Comparison of ENCODE assay signal across 9 mouse cellular contexts in genomic region chr2:91921181-91921789, GRCm38 (mm10). TPM values are rescaled to one million over a fixed set of nuclear protein-coding genes. Genes with fewer than 3 reads are reported as not detected.
DNase-seq lines count a peak whose midpoint lies in the region; ATAC-seq lines count a peak whose summit lies in the region.
"Had no signal": no experiment of that assay in that cellular context is flagged by ENCODE, and none has a peak within 500 bp of the region (broad histone marks: within the 10 kb centered on the region; RNA-seq: fewer than 3 reads in every experiment).

No protein-coding gene starts in this region.

- intact Hi-C loops in heart, postnatal 36 days (cut with DNase I): loop anchor here (10.0 kb wide), 1 partner anchor 316 kb away; no protein-coding TSS in a partner anchor

- no peak overlapping the region for H3K27ac ChIP-seq in embryonic facial prominence, embryonic 13.5 days
- H3K27ac ChIP-seq in limb, embryonic 11.5 days (replicated peaks; ENCODE audit: low read depth, low read length): no peak overlapping the region
- peak overlapping the region; percentile 58 for H3K27ac ChIP-seq in midbrain, embryonic 10.5 days (replicated peaks)
- H3K27ac ChIP-seq in stomach, embryonic 15.5 days: no peak overlapping the region

- ATAC-seq in embryonic facial prominence, embryonic 13.5 days (ENCODE audit: insufficient number of reproducible peaks, insufficient read depth, low FRiP score, low TSS enrichment, low read depth): no peak
- 0 out of 2 replicates have a peak, but pooled peaks have one; percentile 23 for ATAC-seq in limb, embryonic 11.5 days (ENCODE audit: insufficient number of reproducible peaks, low FRiP score, low TSS enrichment, low read depth)
- no peak for ATAC-seq in stomach, embryonic 15.5 days (ENCODE audit: insufficient read depth, low FRiP score, low read depth)

- no peaks in the 10 kb centered on the region for H3K9me3 ChIP-seq in embryonic facial prominence, embryonic 13.5 days
- H3K9me3 ChIP-seq in limb, embryonic 11.5 days (ENCODE audit: control insufficient read depth, low read length): no peaks in the 10 kb centered on the region
- no peaks in the 10 kb centered on the region for H3K9me3 ChIP-seq in midbrain, embryonic 10.5 days (replicated peaks)
- H3K9me3 ChIP-seq in stomach, embryonic 15.5 days: no peaks in the 10 kb centered on the region

- H3K4me1 ChIP-seq in embryonic facial prominence, embryonic 13.5 days: peaks cover 31% of the 10 kb centered on the region
- H3K4me1 ChIP-seq in limb, embryonic 11.5 days (ENCODE audit: control insufficient read depth, insufficient read depth, low read length): peaks cover 12% of the 10 kb centered on the region; the same call in 1 of the 2 replicates
- H3K4me1 ChIP-seq in midbrain, embryonic 10.5 days: peaks cover 38% of the 10 kb centered on the region
- H3K4me1 ChIP-seq in stomach, embryonic 15.5 days: peaks cover 28% of the 10 kb centered on the region

- H3K36me3 ChIP-seq in embryonic facial prominence, embryonic 13.5 days: peaks cover 28% of the 10 kb centered on the region
- H3K36me3 ChIP-seq in limb, embryonic 11.5 days (ENCODE audit: control insufficient read depth, insufficient read depth, low read length): peaks cover 5% of the 10 kb centered on the region; the same call in 1 of the 2 replicates
- peaks cover 30% of the 10 kb centered on the region for H3K36me3 ChIP-seq in midbrain, embryonic 10.5 days
- peaks cover 9% of the 10 kb centered on the region; the same call in 1 of the 2 replicates for H3K36me3 ChIP-seq in stomach, embryonic 15.5 days

- 3% methylated on average over 31 of the region's 31 CpGs for WGBS in embryonic facial prominence, embryonic 13.5 days
- WGBS in limb, embryonic 11.5 days: 4% methylated on average over 31 of the region's 31 CpGs
- WGBS in midbrain, embryonic 10.5 days: 5% methylated on average over 31 of the region's 31 CpGs
- WGBS in stomach, embryonic 15.5 days: 2% methylated on average over 31 of the region's 31 CpGs

- H3K4me2 ChIP-seq in embryonic facial prominence, embryonic 13.5 days: peak overlapping the region; percentile 97
- H3K4me2 ChIP-seq in limb, embryonic 11.5 days (ENCODE audit: low read depth, severe bottlenecking): peak overlapping the region; percentile 71
- peak overlapping the region; percentile 99 for H3K4me2 ChIP-seq in stomach, embryonic 15.5 days

- H3K4me3 ChIP-seq in embryonic facial prominence, embryonic 13.5 days: peak overlapping the region; percentile 60
- H3K4me3 ChIP-seq in limb, embryonic 11.5 days (ENCODE audit: low read depth, low read length): peak overlapping the region; percentile 50
- peak overlapping the region; percentile 67 for H3K4me3 ChIP-seq in midbrain, embryonic 10.5 days
- peak overlapping the region; percentile 60 for H3K4me3 ChIP-seq in stomach, embryonic 15.5 days (replicated peaks)

- peak; percentile 55 for DNase-seq in CD4-positive helper T cell, adult 2 months (ENCODE audit: low read depth, low spot score)
- peak; percentile 47 for DNase-seq in Muller cell, postnatal 12 days (ENCODE audit: inconsistent ontology term)
- peak; percentile 77 to 83 for DNase-seq in heart, postnatal 36 days
- peak; percentile 82 for DNase-seq in limb, embryonic 11.5 days (ENCODE audit: low spot score)
- peak; percentile 58 for DNase-seq in midbrain, embryonic 10.5 days (ENCODE audit: low spot score)
- DNase-seq in layer of hippocampus, adult 8-10 months (ENCODE audit: low spot score in 2 of 2): no peak

- H3K27me3 ChIP-seq in embryonic facial prominence, embryonic 13.5 days: peaks cover 59% of the 10 kb centered on the region
- peaks cover 36% of the 10 kb centered on the region for H3K27me3 ChIP-seq in limb, embryonic 11.5 days (ENCODE audit: control insufficient read depth, insufficient read depth, low read length)
- peaks cover 69% of the 10 kb centered on the region for H3K27me3 ChIP-seq in midbrain, embryonic 10.5 days (ENCODE audit: low read depth, poor library complexity, severe bottlenecking)
- H3K27me3 ChIP-seq in stomach, embryonic 15.5 days (replicated peaks): peaks cover 42% of the 10 kb centered on the region

- peak overlapping the region; percentile 61; the same call in 1 of the 2 replicates for H3K9ac ChIP-seq in embryonic facial prominence, embryonic 13.5 days
- no peak overlapping the region for H3K9ac ChIP-seq in limb, embryonic 11.5 days (ENCODE audit: low read length)
- peak overlapping the region; percentile 19; the same call in 1 of the 2 replicates for H3K9ac ChIP-seq in stomach, embryonic 15.5 days

RNA-seq across cellular contexts. Expression of gene Chrm4, which starts 5.8 kb away (rescaled TPM):
- polyA plus RNA-seq in embryonic facial prominence, embryonic 13.5 days (2015; fragmentation: Nextera tagmentation; extraction: Ambion mirVana): 0.18 and 0.32 TPM in 2 replicates
- total RNA-seq in heart, postnatal 36 days (2021): not detected
- polyA plus RNA-seq in limb, embryonic 11.5 days (2014; fragmentation: Nextera tagmentation; extraction: Ambion mirVana): 0.53 and 0.68 TPM in 2 replicates
- polyA plus RNA-seq in midbrain, embryonic 10.5 days (2016; fragmentation: Nextera tagmentation; extraction: Ambion mirVana): 0.81 and 1.0 TPM in 2 replicates
- polyA plus RNA-seq in stomach, embryonic 15.5 days (2015; fragmentation: Nextera tagmentation; extraction: Ambion mirVana): 0.21 and 0.27 TPM in 2 replicates
- 10 to 100 TPM; 27.0 to 29.9 (median 29.1) TPM for total RNA-seq in layer of hippocampus, adult 8-10 months (2022)

RNA-seq across cellular contexts. Expression of gene Mdk, which starts 10.8 kb away (rescaled TPM):
- polyA plus RNA-seq in embryonic facial prominence, embryonic 13.5 days (2015; fragmentation: Nextera tagmentation; extraction: Ambion mirVana): 1,381 and 1,602 TPM in 2 replicates
- total RNA-seq in heart, postnatal 36 days (2021): 1 to 10 TPM; 2.4 to 3.9 TPM
- 2,345 and 2,452 TPM in 2 replicates for polyA plus RNA-seq in limb, embryonic 11.5 days (2014; fragmentation: Nextera tagmentation; extraction: Ambion mirVana)
- polyA plus RNA-seq in midbrain, embryonic 10.5 days (2016; fragmentation: Nextera tagmentation; extraction: Ambion mirVana): 1,290 and 1,659 TPM in 2 replicates
- 587 and 735 TPM in 2 replicates for polyA plus RNA-seq in stomach, embryonic 15.5 days (2015; fragmentation: Nextera tagmentation; extraction: Ambion mirVana)
- total RNA-seq in layer of hippocampus, adult 8-10 months (2022): 10 to 100 TPM; 21.4 to 27.8 (median 24.1) TPM

RNA-seq across cellular contexts. Expression of gene Gm9821, which starts 24.2 kb away (rescaled TPM):
- polyA plus RNA-seq in embryonic facial prominence, embryonic 13.5 days (2015; fragmentation: Nextera tagmentation; extraction: Ambion mirVana): 0.39 and 0.61 TPM in 2 replicates
- total RNA-seq in heart, postnatal 36 days (2021): not detected
- polyA plus RNA-seq in limb, embryonic 11.5 days (2014; fragmentation: Nextera tagmentation; extraction: Ambion mirVana): 0.32 and 0.48 TPM in 2 replicates
- polyA plus RNA-seq in midbrain, embryonic 10.5 days (2016; fragmentation: Nextera tagmentation; extraction: Ambion mirVana): 0.12 and 0.19 TPM in 2 replicates
- 0.66 and 0.71 TPM in 2 replicates for polyA plus RNA-seq in stomach, embryonic 15.5 days (2015; fragmentation: Nextera tagmentation; extraction: Ambion mirVana)
- total RNA-seq in layer of hippocampus, adult 8-10 months (2022): not detected
- total RNA-seq: gastrocnemius, postnatal 4 days had no signal

RNA-seq across cellular contexts. Expression of gene Dgkz, which starts 54.4 kb away (rescaled TPM):
- 34.2 and 41.9 TPM in 2 replicates for polyA plus RNA-seq in embryonic facial prominence, embryonic 13.5 days (2015; fragmentation: Nextera tagmentation; extraction: Ambion mirVana)
- 10 to 100 TPM; 48.4 to 51.2 TPM for total RNA-seq in heart, postnatal 36 days (2021)
- polyA plus RNA-seq in limb, embryonic 11.5 days (2014; fragmentation: Nextera tagmentation; extraction: Ambion mirVana): 36.9 and 37.6 TPM in 2 replicates
- polyA plus RNA-seq in midbrain, embryonic 10.5 days (2016; fragmentation: Nextera tagmentation; extraction: Ambion mirVana): 28.3 and 35.0 TPM in 2 replicates
- 50.9 and 51.1 TPM in 2 replicates for polyA plus RNA-seq in stomach, embryonic 15.5 days (2015; fragmentation: Nextera tagmentation; extraction: Ambion mirVana)
- total RNA-seq in layer of hippocampus, adult 8-10 months (2022): 100 to 1,000 TPM; 463 to 479 (median 474) TPM

Comparison
In these comparisons a context has a peak if more than half of its experiments do, and no peak if none do; other contexts are left out.
1. DNase-seq: peak in CD4-positive helper T cell, adult 2 months (single experiment), Muller cell, postnatal 12 days (single experiment), heart, postnatal 36 days (2 of 2), limb, embryonic 11.5 days (single experiment) and midbrain, embryonic 10.5 days (single experiment); none in layer of hippocampus, adult 8-10 months (0 of 2).
2. Peak in every context shown above with its lines, with median percentiles within 50 percentile points of each other: H3K4me2 ChIP-seq and H3K4me3 ChIP-seq.